Mouse (Mus musculus) bone marrow, adult 2 months (tissue): ENCODE data around the gene Pzp.

Source experiments
- CTCF ChIP-seq: fragments of 200-500 bp; IDR thresholded peaks from 2 replicates; pipeline ENCODE4 v1.5.1; 2011; ENCODE audit warnings: low read length, control low read depth; ENCODE audit not compliant: control insufficient read depth, insufficient read depth
- POLR2A ChIP-seq: fragments of 200-500 bp; IDR thresholded peaks from 2 replicates; pipeline ENCODE4 v1.6.1; 2011; ENCODE audit warnings: low read depth, mild to moderate bottlenecking, control low read depth, low read length, borderline replicate concordance; ENCODE audit not compliant: control insufficient read depth

DNA sequence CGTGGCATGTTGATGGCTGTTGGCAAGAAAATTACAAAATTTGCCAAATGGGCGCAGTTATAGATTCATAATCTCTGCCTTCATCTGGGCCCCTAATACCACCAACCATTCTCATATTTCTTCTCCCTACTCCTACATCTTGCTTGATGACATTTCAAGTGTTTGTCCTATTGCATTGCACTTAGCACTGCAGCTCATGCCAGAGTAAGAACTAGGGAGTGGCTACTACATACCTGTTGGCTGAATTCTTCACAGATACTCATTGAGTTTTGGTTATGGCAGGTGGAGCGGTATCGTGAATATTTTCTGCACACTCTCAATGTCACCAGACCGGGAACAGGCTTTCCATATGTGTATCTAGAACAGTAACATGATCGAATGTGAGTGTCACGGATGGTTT, 7.4 kb downstream of the Pzp start:
- TF ChIP-seq CTCF: no peak
- TF ChIP-seq POLR2A: no peak
